Mouse (Mus musculus) C2C12 (cell line): ENCODE measurements around the gene Ano10.

Experiments used
- CEBPB ChIP-seq: IDR thresholded peaks from one replicate; pipeline ENCODE4 v1.6.1; 2011; ENCODE audit warnings: low read depth, mild to moderate bottlenecking, control low read depth, moderate library complexity
- CTCF ChIP-seq: IDR thresholded peaks from one replicate; pipeline ENCODE4 v1.5.1; 2011; ENCODE audit not compliant: control insufficient read depth, insufficient read depth, insufficient read length
- FOSL1 ChIP-seq: IDR thresholded peaks from one replicate; pipeline ENCODE4 v1.8.0; 2011; ENCODE audit warnings: mild to moderate bottlenecking, low read length; ENCODE audit not compliant: poor library complexity, insufficient read depth, severe bottlenecking
- MAX ChIP-seq: IDR thresholded peaks from one replicate; pipeline ENCODE4 v1.6.1; 2011; ENCODE audit warnings: mild to moderate bottlenecking, control low read depth
- MYOD1 ChIP-seq: IDR thresholded peaks from one replicate; pipeline ENCODE4 v1.6.1; 2011; ENCODE audit warnings: low read depth; ENCODE audit not compliant: control insufficient read depth, insufficient read length
- MYOG ChIP-seq: IDR thresholded peaks from one replicate; pipeline ENCODE4 v1.6.1; 2011; ENCODE audit not compliant: control insufficient read depth, insufficient read length; ENCODE audit errors: extremely low read depth
- USF1 ChIP-seq: IDR thresholded peaks from one replicate; pipeline ENCODE4 v1.6.1; 2011; ENCODE audit warnings: low read depth, mild to moderate bottlenecking, control low read depth, moderate library complexity

DNA sequence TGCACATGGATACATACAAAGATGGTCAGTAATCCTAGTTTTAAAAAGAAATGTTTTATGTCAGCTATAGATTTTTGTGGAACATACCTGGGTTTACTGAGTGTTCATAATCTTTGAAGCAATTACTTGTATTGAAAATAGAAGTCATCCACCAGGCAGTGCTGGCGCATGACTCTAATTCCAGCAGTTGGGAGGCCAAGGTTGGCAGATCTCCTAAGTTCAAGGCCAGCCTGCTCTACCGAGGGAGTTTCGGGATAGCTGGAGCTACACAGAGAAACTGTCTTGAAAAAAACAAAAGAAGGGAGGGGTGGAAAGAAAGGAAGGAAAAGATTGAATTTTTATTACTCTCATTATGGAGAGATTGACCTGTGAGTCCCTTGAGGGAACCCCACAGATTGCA, 145.9 kb downstream of the Ano10 start:
- no peak for TF ChIP-seq USF1
- no peak for TF ChIP-seq CTCF
- no peak for TF ChIP-seq MYOD1
- no peak for TF ChIP-seq MAX
- TF ChIP-seq CEBPB, result no peak
- no peak for TF ChIP-seq FOSL1
- TF ChIP-seq MYOG, result no peak
